Mouse (Mus musculus): Measurements from ENCODE around the gene Pdss2.

Gene Pdss2

DNA sequence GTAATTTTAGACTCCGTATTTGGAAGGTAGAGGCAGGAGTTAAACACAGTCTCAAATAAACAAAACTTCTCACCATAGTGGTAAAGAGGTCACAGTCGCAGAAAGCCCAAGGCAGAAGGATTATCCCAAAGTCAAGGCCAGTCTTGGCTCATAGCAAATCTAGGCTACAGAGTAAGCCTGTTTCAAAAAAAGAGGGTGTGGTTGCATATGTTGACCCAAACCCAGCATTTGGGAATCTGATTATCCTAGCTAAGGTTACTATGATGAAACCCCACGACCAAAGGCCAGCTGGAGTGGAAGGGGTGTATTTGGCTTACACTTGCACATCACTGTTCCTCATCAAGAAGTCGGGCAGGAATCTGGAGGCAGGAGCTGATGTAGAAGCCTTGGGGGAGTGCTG is 267.0 kb downstream of the Pdss2 start:
- no peak for DNase-seq

DNA sequence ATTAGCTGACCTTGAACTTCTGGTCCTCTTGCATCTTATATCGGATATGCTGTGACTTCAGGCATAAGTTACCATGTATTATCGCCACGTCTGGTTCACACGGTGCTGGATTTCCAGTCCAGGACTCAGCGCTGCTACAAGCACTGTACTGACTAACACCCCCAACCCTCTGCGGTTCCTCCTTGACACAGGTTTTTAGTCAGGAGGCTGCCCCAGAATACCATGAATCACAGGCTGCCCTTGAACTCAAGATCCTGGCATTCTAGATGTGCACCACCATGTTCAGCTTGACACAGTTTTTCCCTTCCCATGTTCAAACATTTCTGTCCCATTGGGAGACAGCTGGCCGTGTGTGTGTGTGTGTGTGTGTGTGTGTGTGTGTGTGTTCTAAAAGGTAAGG is 267.9 kb downstream of the Pdss2 start:
- DNase-seq = no peak

DNA sequence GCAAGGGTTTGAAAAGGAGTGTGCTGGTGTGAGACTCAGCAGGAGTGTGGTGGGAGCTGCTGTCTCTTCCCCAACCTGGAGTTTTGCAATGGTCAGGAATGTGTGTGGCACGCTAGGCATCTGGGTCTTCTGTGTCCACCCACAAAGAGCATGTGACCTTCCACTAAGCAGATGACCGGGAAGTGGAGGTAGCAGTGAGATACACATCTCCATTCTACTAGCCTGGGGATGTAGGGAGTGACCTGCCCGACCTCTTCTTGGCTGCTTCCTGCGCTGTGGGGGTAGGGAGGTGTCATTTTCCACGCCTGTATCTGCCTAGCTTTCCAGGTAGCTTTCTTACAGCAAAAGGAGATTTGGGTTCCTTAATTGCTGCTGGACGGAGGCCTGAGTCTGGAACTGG is 268.3 kb downstream of the Pdss2 start:
- DNase-seq = no peak

DNA sequence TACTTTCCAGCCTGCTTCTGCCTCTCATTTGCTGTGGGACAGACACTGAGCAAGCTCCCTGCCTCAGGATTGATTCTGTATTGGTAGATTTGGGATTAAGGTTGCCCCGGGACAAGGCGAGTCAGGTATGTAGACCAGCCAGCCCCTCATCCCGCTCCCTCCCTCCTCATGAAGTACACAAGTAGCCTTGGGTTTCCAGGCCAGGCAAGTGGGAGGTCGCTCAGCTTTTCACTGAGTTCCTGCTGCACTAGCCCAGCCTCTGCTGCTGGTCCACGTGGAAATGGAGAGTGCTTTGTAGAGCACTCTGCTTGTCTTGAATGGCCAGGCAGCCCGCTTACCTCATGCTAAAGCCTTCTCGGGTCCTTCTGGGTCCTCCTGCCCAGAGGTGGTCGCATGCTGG is 268.7 kb downstream of the Pdss2 start:
- DNase-seq = no peak

DNA sequence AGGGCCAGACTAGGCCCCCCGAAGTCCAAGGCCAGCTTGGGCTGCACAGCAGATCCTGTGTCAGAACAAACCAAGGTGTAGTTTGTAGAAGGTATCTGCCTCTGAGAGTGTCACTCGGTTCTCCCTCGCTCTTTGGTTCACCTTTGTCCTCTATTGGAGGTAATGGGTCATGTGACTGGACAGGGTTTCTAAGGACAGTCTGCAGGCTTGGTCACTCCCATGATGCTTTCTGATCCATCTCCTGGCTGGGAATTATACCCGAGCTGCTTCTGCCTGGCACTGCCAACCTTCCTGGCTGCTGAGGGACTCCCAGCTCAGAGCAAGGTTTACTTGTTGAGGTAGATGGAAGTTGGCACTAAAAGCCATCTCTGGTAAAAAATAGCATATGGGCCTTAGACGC is 269.6 kb downstream of the Pdss2 start:
- no peak for DNase-seq

DNA sequence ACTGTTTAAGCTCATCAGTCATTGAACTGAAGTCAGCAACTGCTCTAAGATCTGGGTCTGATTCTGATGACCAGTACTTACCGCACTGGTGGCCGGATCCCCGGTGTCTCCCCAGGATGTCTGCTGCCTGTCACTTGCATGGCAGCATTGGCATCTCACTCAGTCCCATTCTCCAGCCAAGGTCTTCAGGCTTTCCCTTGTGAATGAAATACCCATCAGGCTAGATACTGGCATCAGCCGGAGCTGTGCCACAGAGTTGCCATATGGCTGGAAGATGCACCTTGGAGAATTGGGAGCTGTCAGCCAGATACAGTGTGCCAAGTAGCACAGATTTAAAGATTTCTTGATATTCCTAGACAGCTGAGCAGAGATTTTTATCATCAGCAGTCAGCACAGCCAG is 281.3 kb downstream of the Pdss2 start:
- no peak for DNase-seq

DNA sequence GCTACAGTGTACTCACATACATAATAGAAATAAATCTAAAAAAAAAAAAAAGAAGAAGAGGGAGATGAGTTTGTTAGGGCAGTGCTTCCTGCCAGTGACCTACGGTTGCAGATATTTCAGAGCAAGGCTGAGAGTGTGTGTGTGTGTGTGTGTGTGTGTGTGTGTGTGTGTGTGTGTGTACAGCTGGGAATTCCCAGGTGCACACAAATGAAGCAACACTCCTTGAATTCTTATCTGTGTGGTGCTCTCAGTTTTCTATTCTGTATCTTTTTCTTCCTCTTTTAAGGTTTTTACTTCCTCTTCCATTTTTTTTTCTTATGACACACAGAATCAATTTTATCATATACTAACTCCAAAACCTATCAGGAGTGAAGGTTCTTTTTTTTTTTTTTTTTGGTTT is 283.0 kb downstream of the Pdss2 start:
- no peak for DNase-seq

DNA sequence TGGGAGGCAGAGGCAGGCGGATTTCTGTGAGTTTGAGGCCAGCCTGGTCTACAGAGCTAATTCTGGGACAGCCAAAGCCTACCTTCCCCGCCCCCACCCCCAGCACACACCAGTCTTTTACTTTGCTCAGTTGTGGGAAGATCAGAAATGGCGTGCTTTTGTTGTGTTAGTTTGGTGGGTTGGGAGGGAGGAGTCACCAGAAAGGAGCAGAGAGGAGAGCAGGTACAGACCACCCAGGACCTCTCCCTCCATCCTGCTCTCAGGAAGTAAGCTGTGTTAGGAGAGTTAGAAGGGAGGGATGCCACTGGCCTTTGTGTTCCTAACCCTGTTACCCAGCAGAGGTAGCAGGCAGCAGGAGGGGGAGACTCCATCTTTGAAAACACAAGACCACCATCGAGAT is 285.8 kb downstream of the Pdss2 start:
- DNase-seq = no peak

DNA sequence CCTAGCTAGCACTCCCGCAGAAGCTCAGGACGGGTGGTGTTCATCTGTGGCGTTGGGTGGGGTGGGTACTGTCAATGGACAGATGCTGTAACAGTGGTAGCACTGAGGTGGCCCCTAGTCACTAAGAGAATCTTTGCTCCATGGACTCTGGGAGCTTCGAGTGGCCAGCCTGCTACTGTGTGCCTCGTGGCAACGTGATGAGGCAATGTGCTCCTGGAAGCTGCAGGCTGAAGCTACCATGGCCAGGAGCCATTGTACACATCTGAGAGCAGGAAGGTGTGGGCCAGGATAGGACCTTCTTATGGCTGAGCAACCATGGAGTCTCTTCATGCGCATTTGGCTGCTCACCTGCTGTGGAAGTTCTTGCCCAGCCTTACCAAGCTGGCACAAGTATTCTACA is 287.9 kb downstream of the Pdss2 start:
- DNase-seq = no peak

DNA sequence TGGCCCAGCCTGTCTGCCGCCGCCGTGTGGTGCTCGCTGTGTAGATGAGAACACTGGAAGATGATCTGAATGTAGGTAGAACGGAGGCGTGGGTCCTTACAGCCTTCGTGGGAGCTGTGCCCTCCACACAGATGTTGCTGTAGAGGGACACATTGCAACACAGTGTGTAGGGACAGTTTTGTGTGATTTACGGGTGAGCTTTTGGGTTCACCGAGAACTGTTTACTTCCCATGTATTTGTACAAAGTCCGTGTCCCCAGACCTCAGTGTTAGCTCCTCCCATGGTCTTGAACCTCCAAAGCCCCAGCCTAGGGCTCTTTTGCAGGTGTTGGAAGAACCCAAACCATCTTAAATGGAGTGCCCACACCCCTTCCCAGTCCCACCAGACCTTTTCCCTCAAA is 291.7 kb downstream of the Pdss2 start:
- DNase-seq = no peak
